Mouse (Mus musculus): ENCODE measurements around the gene Ddx4. TPM values are rescaled to one million over a fixed set of nuclear protein-coding genes. Genes with fewer than 3 reads are reported as not detected.

Ddx4 gene
- polyA plus RNA-seq, 1 experiment from 2014 or later = 0.31 TPM

- Histone ChIP-seq H3K36me3 (ENCODE audit: control insufficient read depth, insufficient read depth, low read length) (no peaks in the 10 kb centered on the region; the same call in 1 of the 2 replicates), H3K9me3 (ENCODE audit: control insufficient read depth, low read length) (peaks cover 8% of the 10 kb centered on the region), H3K4me3 (ENCODE audit: low read depth, low read length) (no peak overlapping the region), H3K27me3 (ENCODE audit: control insufficient read depth, insufficient read depth, low read length) (no peaks in the 10 kb centered on the region), H3K27ac (replicated peaks; ENCODE audit: low read depth, low read length) (no peak overlapping the region), H3K4me1 (ENCODE audit: control insufficient read depth, insufficient read depth, low read length) (no peaks in the 10 kb centered on the region), H3K4me2 (ENCODE audit: low read depth, severe bottlenecking) (no peak overlapping the region), H3K9ac (ENCODE audit: low read length) (no peak overlapping the region)
- WGBS = 84% methylated on average over 3 of the region's 3 CpGs
- DNase-seq (ENCODE audit: low spot score) (no peak), ATAC-seq (ENCODE audit: insufficient number of reproducible peaks, low FRiP score, low TSS enrichment, low read depth) (no peak)
Measured at GRCm38 (mm10) chr13:112651183-112651582, 1.1 kb downstream of the Ddx4 start.

- DNase-seq (ENCODE audit: low spot score) = no peak
- no peak overlapping the region for H3K4me2 ChIP-seq (ENCODE audit: low read depth, severe bottlenecking)
Measured at GRCm38 (mm10) chr13:112645529-112646186, 6.6 kb downstream of the Ddx4 start.

GRCm38 (mm10) chr13:112644996-112645395, 7.3 kb downstream of the Ddx4 start:
- no peaks in the 10 kb centered on the region for H3K9me3 ChIP-seq (ENCODE audit: control insufficient read depth, low read length)
- no peak overlapping the region for H3K4me3 ChIP-seq (ENCODE audit: low read depth, low read length)
- no peaks in the 10 kb centered on the region for H3K27me3 ChIP-seq (ENCODE audit: control insufficient read depth, insufficient read depth, low read length)
- H3K27ac ChIP-seq (replicated peaks; ENCODE audit: low read depth, low read length) = no peak overlapping the region
- H3K4me1 ChIP-seq (ENCODE audit: control insufficient read depth, insufficient read depth, low read length) = no peaks in the 10 kb centered on the region
- H3K36me3 ChIP-seq (ENCODE audit: control insufficient read depth, insufficient read depth, low read length) = no peaks in the 10 kb centered on the region; the same call in 1 of the 2 replicates
- no peak for DNase-seq (ENCODE audit: low spot score)
- 84% methylated on average over 3 of the region's 3 CpGs for WGBS
- no peak overlapping the region for H3K9ac ChIP-seq (ENCODE audit: low read length)
- no peak for ATAC-seq (ENCODE audit: insufficient number of reproducible peaks, low FRiP score, low TSS enrichment, low read depth)
- H3K4me2 ChIP-seq (ENCODE audit: low read depth, severe bottlenecking) = no peak overlapping the region

More at GRCm38 (mm10) chr13:112645529-112646186, 6.6 kb downstream of the Ddx4 start:
- no peak overlapping the region for H3K9ac ChIP-seq (ENCODE audit: low read length)
- H3K27me3 ChIP-seq (ENCODE audit: control insufficient read depth, insufficient read depth, low read length) = no peaks in the 10 kb centered on the region
- H3K36me3 ChIP-seq (ENCODE audit: control insufficient read depth, insufficient read depth, low read length) = no peaks in the 10 kb centered on the region; the same call in 1 of the 2 replicates
- 92% methylated on average over 1 of the region's 1 CpGs for WGBS
- H3K4me1 ChIP-seq (ENCODE audit: control insufficient read depth, insufficient read depth, low read length) = no peaks in the 10 kb centered on the region
- ATAC-seq (ENCODE audit: insufficient number of reproducible peaks, low FRiP score, low TSS enrichment, low read depth) = no peak
- H3K9me3 ChIP-seq (ENCODE audit: control insufficient read depth, low read length) = no peaks in the 10 kb centered on the region
- H3K27ac ChIP-seq (replicated peaks; ENCODE audit: low read depth, low read length) = no peak overlapping the region
- no peak overlapping the region for H3K4me3 ChIP-seq (ENCODE audit: low read depth, low read length)

GRCm38 (mm10) chr13:112642897-112643296, 9.4 kb downstream of the Ddx4 start:
- DNase-seq (ENCODE audit: low spot score) (no peak), ATAC-seq (ENCODE audit: insufficient number of reproducible peaks, low FRiP score, low TSS enrichment, low read depth) (no peak)
- Histone ChIP-seq H3K27me3 (ENCODE audit: control insufficient read depth, insufficient read depth, low read length) (no peaks in the 10 kb centered on the region), H3K9me3 (ENCODE audit: control insufficient read depth, low read length) (no peaks in the 10 kb centered on the region), H3K27ac (replicated peaks; ENCODE audit: low read depth, low read length) (no peak overlapping the region), H3K4me1 (ENCODE audit: control insufficient read depth, insufficient read depth, low read length) (no peaks in the 10 kb centered on the region), H3K36me3 (ENCODE audit: control insufficient read depth, insufficient read depth, low read length) (no peaks in the 10 kb centered on the region; the same call in 1 of the 2 replicates), H3K9ac (ENCODE audit: low read length) (no peak overlapping the region), H3K4me2 (ENCODE audit: low read depth, severe bottlenecking) (no peak overlapping the region), H3K4me3 (ENCODE audit: low read depth, low read length) (no peak overlapping the region)
- 89% methylated on average over 3 of the region's 3 CpGs for WGBS

DNA sequence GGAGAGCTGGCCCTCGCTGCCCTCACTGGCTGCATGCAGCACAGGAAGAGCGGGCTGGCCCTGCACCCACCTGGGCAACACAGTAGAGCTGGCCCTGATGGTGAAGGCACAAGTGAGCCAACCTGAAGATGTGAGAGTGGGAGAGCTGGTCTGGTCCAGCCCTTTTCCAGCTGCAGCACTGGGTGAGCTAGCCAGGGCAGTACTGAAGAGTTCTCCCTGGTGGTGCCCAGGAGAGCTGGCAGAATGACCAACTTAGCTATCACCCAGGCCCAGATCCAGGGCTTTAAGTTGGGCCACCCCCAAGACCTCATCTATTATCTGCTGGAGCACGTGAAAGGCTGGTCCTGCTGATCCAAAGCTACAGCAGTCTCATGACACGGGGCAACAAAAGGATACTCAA, 13.2 kb downstream of the Ddx4 start:
- Histone ChIP-seq H3K36me3 (ENCODE audit: control insufficient read depth, insufficient read depth, low read length) (no peaks in the 10 kb centered on the region; the same call in 1 of the 2 replicates), H3K9ac (ENCODE audit: low read length) (no peak overlapping the region), H3K4me3 (ENCODE audit: low read depth, low read length) (no peak overlapping the region), H3K9me3 (ENCODE audit: control insufficient read depth, low read length) (no peaks in the 10 kb centered on the region), H3K4me1 (ENCODE audit: control insufficient read depth, insufficient read depth, low read length) (no peaks in the 10 kb centered on the region), H3K4me2 (ENCODE audit: low read depth, severe bottlenecking) (no peak overlapping the region), H3K27ac (replicated peaks; ENCODE audit: low read depth, low read length) (no peak overlapping the region), H3K27me3 (ENCODE audit: control insufficient read depth, insufficient read depth, low read length) (no peaks in the 10 kb centered on the region)
- WGBS = 72% methylated on average over 4 of the region's 4 CpGs
- DNase-seq (ENCODE audit: low spot score) = no peak
- no peak for ATAC-seq (ENCODE audit: insufficient number of reproducible peaks, low FRiP score, low TSS enrichment, low read depth)

DNA sequence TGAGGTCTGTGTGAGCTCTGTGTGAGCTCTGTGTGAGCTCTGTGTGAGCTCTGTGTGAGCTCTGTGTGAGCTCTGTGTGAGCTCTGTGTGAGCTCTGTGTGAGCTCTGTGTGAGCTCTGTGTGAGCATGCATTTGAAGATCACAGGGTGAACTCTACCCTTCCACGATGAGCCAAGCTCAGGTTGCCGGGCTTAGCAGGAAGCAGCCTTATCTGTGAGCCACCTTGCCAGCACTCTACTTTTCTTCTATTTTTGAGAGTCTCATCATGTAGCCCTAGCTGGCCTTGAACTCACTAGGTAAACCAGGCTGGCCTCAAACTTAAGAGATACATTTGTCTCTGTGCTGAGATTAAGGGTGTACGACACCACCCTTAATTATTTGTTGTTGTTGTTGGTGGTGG, 15.8 kb downstream of the Ddx4 start:
- 53% methylated on average over 3 of the region's 3 CpGs for WGBS

DNA sequence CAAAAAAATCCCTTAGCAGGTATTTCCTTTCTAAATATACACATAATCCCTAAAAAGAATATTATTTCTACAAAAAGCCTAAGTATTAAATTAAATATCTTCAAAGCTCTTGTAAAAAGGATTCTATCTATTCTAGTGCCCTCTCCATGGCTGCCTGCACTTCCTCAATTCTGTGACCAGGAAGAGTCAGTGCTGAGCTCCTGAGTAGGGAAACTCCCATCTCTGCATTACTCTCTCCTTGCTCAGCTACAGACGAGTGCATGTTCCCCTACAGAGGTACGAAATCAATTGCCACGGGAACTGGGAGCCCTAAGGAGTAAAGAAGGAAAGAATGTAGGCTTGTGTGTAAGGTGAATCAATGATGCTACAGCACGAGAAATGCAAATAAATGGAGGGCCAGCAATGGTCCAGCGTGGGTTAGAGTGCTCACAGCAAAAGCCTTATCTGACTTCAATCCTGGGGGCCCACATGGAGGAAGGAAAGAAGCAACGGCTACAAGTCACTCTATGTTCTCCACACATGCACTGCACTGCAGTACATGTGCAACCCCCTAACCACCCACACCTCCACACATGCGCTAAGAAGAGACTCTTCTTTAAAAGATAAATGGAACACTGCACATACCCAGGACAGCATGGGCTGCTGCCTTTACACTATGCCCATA, 17.0 kb downstream of the Ddx4 start:
- no peak for DNase-seq (ENCODE audit: low spot score)
- Histone ChIP-seq H3K9me3 (ENCODE audit: control insufficient read depth, low read length) (no peaks in the 10 kb centered on the region), H3K27me3 (ENCODE audit: control insufficient read depth, insufficient read depth, low read length) (no peaks in the 10 kb centered on the region), H3K4me1 (ENCODE audit: control insufficient read depth, insufficient read depth, low read length) (no peaks in the 10 kb centered on the region), H3K9ac (ENCODE audit: low read length) (no peak overlapping the region), H3K4me3 (ENCODE audit: low read depth, low read length) (no peak overlapping the region), H3K36me3 (ENCODE audit: control insufficient read depth, insufficient read depth, low read length) (no peaks in the 10 kb centered on the region), H3K4me2 (ENCODE audit: low read depth, severe bottlenecking) (no peak overlapping the region), H3K27ac (replicated peaks; ENCODE audit: low read depth, low read length) (no peak overlapping the region)
- no peak for ATAC-seq (ENCODE audit: insufficient number of reproducible peaks, low FRiP score, low TSS enrichment, low read depth)
- WGBS = 82% methylated on average over 7 of the region's 7 CpGs

More for the DNA sequence above, 15.8 kb downstream of the Ddx4 start:
- Histone ChIP-seq H3K27ac (replicated peaks; ENCODE audit: low read depth, low read length) (no peak overlapping the region), H3K9me3 (ENCODE audit: control insufficient read depth, low read length) (no peaks in the 10 kb centered on the region), H3K4me1 (ENCODE audit: control insufficient read depth, insufficient read depth, low read length) (no peaks in the 10 kb centered on the region), H3K4me3 (ENCODE audit: low read depth, low read length) (no peak overlapping the region), H3K4me2 (ENCODE audit: low read depth, severe bottlenecking) (no peak overlapping the region), H3K27me3 (ENCODE audit: control insufficient read depth, insufficient read depth, low read length) (no peaks in the 10 kb centered on the region), H3K9ac (ENCODE audit: low read length) (no peak overlapping the region), H3K36me3 (ENCODE audit: control insufficient read depth, insufficient read depth, low read length) (no peaks in the 10 kb centered on the region; the same call in 1 of the 2 replicates)
- no peak for ATAC-seq (ENCODE audit: insufficient number of reproducible peaks, low FRiP score, low TSS enrichment, low read depth)
- no peak for DNase-seq (ENCODE audit: low spot score)

- H3K36me3 ChIP-seq (ENCODE audit: control insufficient read depth, insufficient read depth, low read length) = no peaks in the 10 kb centered on the region
- no peak overlapping the region for H3K4me2 ChIP-seq (ENCODE audit: low read depth, severe bottlenecking)
- no peak overlapping the region for H3K9ac ChIP-seq (ENCODE audit: low read length)
- ATAC-seq (ENCODE audit: insufficient number of reproducible peaks, low FRiP score, low TSS enrichment, low read depth) (no peak), DNase-seq (ENCODE audit: low spot score) (no peak)
- H3K27me3 ChIP-seq (ENCODE audit: control insufficient read depth, insufficient read depth, low read length) = no peaks in the 10 kb centered on the region
- no peak overlapping the region for H3K4me3 ChIP-seq (ENCODE audit: low read depth, low read length)
- no peaks in the 10 kb centered on the region for H3K4me1 ChIP-seq (ENCODE audit: control insufficient read depth, insufficient read depth, low read length)
- no peaks in the 10 kb centered on the region for H3K9me3 ChIP-seq (ENCODE audit: control insufficient read depth, low read length)
- H3K27ac ChIP-seq (replicated peaks; ENCODE audit: low read depth, low read length) = no peak overlapping the region
Measured at GRCm38 (mm10) chr13:112625566-112625965, 26.7 kb downstream of the Ddx4 start.

All from limb, embryonic 11.5 days (tissue).